Mouse (Mus musculus) olfactory bulb, adult 2 months (tissue): ENCODE results near the gene Rab11fip4.

Experiments used
- CTCF ChIP-seq: fragments of 200-500 bp; IDR thresholded peaks from 2 replicates; pipeline ENCODE4 v1.5.1; 2012; ENCODE audit warnings: low read depth, mild to moderate bottlenecking, low read length, moderate library complexity; ENCODE audit not compliant: insufficient read depth
- POLR2A ChIP-seq: fragments of 200-500 bp; IDR thresholded peaks from 2 replicates; pipeline ENCODE4 v1.6.1; 2012; ENCODE audit warnings: mild to moderate bottlenecking, low read depth, low read length, moderate library complexity; ENCODE audit not compliant: insufficient read depth

- TF ChIP-seq POLR2A (no peak), CTCF (no peak)
Observed at GRCm38 (mm10) chr11:79674632-79675031, 83.6 kb downstream of the Rab11fip4 start.
